Mouse (Mus musculus) intestine, postnatal 0 days (tissue): ENCODE data around the gene Sgf29. TPM values are rescaled to one million over a fixed set of nuclear protein-coding genes. Genes with fewer than 3 reads are reported as not detected.
A peak's percentile ranks its signal among the peaks of the same experiment; 100 is the strongest.
"Not testable (repeated sequence)": the region's sequence is repeated elsewhere in the genome, so short reads cannot be mapped to it uniquely, and the experiment has no call there.

Source experiments
- ATAC-seq: fragments of 200-750 bp; cut with Nextera tagmentation; 2 replicates; pipeline ENCODE4 v1.8.0; 2017; ENCODE audit warnings: mild to moderate bottlenecking, moderate TSS enrichment, moderate library complexity
- H3K27ac ChIP-seq: fragments of 300-500 bp; sonication (generic); 2 replicates; pipeline ENCODE4 v1.5.1; 2014; ENCODE audit warnings: mild to moderate bottlenecking, low read depth, low read length, moderate library complexity
- H3K27me3 ChIP-seq: fragments of 300-500 bp; sonication (generic); replicated peaks from 2 replicates; pipeline ENCODE4 v1.6.1; 2014; ENCODE audit warnings: low read length, mixed read lengths; ENCODE audit not compliant: control insufficient read depth, insufficient read depth
- H3K36me3 ChIP-seq: fragments of 300-500 bp; sonication (generic); 2 replicates; pipeline ENCODE4 v1.6.1; 2014; ENCODE audit warnings: mild to moderate bottlenecking, moderate library complexity; ENCODE audit not compliant: control insufficient read depth, insufficient read depth
- H3K4me1 ChIP-seq: fragments of 300-500 bp; sonication (generic); replicated peaks from 2 replicates; pipeline ENCODE4 v1.6.1; 2014; ENCODE audit warnings: antibody characterized with exemption, low read length, mixed read lengths; ENCODE audit not compliant: control insufficient read depth, insufficient read depth
- H3K4me2 ChIP-seq: fragments of 300-500 bp; sonication (generic); replicated peaks from 2 replicates; pipeline ENCODE4 v1.6.1; 2014; ENCODE audit warnings: low read depth, mild to moderate bottlenecking, moderate library complexity
- H3K4me3 ChIP-seq: fragments of 300-500 bp; sonication (generic); 2 replicates; pipeline ENCODE4 v1.5.1; 2014; ENCODE audit warnings: low read depth, low read length
- H3K9ac ChIP-seq: fragments of 300-500 bp; sonication (generic); 2 replicates; pipeline ENCODE4 v1.6.1; 2014; ENCODE audit warnings: mild to moderate bottlenecking, low read depth, low read length
- H3K9me3 ChIP-seq: fragments of 300-500 bp; sonication (generic); 2 replicates; pipeline ENCODE4 v1.6.1; 2016; ENCODE audit warnings: mixed run types; ENCODE audit not compliant: control insufficient read depth
- CTCF ChIP-seq: sonication (generic); IDR thresholded peaks from 2 replicates; pipeline ENCODE4 v1.5.1; 2016; ENCODE audit warnings: low read depth, mild to moderate bottlenecking, control low read depth, antibody characterized with exemption, moderate library complexity
- WGBS: fragments of 180-500 bp; shearing (Covaris S2); extraction: QIAGEN DNeasy Blood & Tissue Kit; methylation state at CpG from one replicate; pipeline ENCODE4 v1.1.7; 2014; 5-methylcytosine and 5-hydroxymethylcytosine counted together
- polyA plus RNA-seq: library from polyadenylated mRNA; unstranded; fragments of >200 nt; fragmentation: Nextera tagmentation; extraction: Ambion mirVana; gene quantifications from 2 replicates; pipeline ENCODE4 v1.2.1, GENCODE M21; 2015

Sgf29 gene
- polyA plus RNA-seq, 1 experiment from 2014 or later: 21.7 TPM

GRCm38 (mm10) chr7:126675104-126675503, 26.0 kb downstream of the Sgf29 start:
- H3K4me2 ChIP-seq: no peak overlapping the region
- no peak overlapping the region for H3K27ac ChIP-seq
- H3K4me3 ChIP-seq: no peak overlapping the region
- H3K9ac ChIP-seq: no peak overlapping the region
- TF ChIP-seq CTCF: no peak
- peaks cover 29% of the 10 kb centered on the region; the same call in 1 of the 2 replicates for H3K36me3 ChIP-seq
- no peaks in the 10 kb centered on the region for H3K9me3 ChIP-seq
- peaks cover 2% of the 10 kb centered on the region; the same call in 1 of the 2 replicates for H3K4me1 ChIP-seq
- H3K27me3 ChIP-seq: no peaks in the 10 kb centered on the region
- WGBS: 96% methylated on average over 8 of the region's 8 CpGs
- no peak for ATAC-seq

- no peak for TF ChIP-seq CTCF
- H3K9ac ChIP-seq: no peak within 1 kb of the TSS
- H3K27ac ChIP-seq: peak within 1 kb of the TSS; percentile 60
- peaks cover 22% of the 10 kb centered on the region; the same call in 1 of the 2 replicates for H3K36me3 ChIP-seq
- H3K4me1 ChIP-seq: peaks cover 2% of the 10 kb centered on the region; the same call in 1 of the 2 replicates
- H3K9me3 ChIP-seq: no peaks in the 10 kb centered on the region
- no peak within 1 kb of the TSS for H3K4me3 ChIP-seq
- WGBS: 67% methylated on average over 1 of the region's 1 CpGs
- no peaks in the 10 kb centered on the region for H3K27me3 ChIP-seq
- peak within 1 kb of the TSS; percentile 10; the same call in 1 of the 2 replicates for H3K4me2 ChIP-seq
- ATAC-seq: no peak
Observed at GRCm38 (mm10) chr7:126676207-126676606, 27.1 kb downstream of the Sgf29 start, which contains the start of gene Sult1a1. Sult1a1 (minus strand) TSS chr7:126676432.

- H3K36me3 ChIP-seq: peaks cover 17% of the 10 kb centered on the region; the same call in 1 of the 2 replicates
- no peak overlapping the region for H3K4me3 ChIP-seq
Observed at GRCm38 (mm10) chr7:126676631-126677220, 27.6 kb downstream of the Sgf29 start.

GRCm38 (mm10) chr7:126678545-126679341, 29.6 kb downstream of the Sgf29 start:
- no peak for ATAC-seq
- WGBS: 36% methylated on average over 8 of the region's 8 CpGs

More at GRCm38 (mm10) chr7:126676631-126677220, 27.6 kb downstream of the Sgf29 start:
- peaks cover 2% of the 10 kb centered on the region; the same call in 1 of the 2 replicates for H3K4me1 ChIP-seq
- no peak for ATAC-seq
- H3K9ac ChIP-seq: no peak overlapping the region
- H3K9me3 ChIP-seq: no peaks in the 10 kb centered on the region
- no peak overlapping the region for H3K4me2 ChIP-seq
- peak overlapping the region; percentile 28; the same call in 1 of the 2 replicates for H3K27ac ChIP-seq
- no peak for TF ChIP-seq CTCF
- H3K27me3 ChIP-seq: no peaks in the 10 kb centered on the region
- 71% methylated on average over 4 of the region's 4 CpGs for WGBS

GRCm38 (mm10) chr7:126679683-126680082, 30.6 kb downstream of the Sgf29 start:
- no peak overlapping the region for H3K4me2 ChIP-seq
- TF ChIP-seq CTCF: no peak
- no peak overlapping the region for H3K4me3 ChIP-seq
- H3K27me3 ChIP-seq: no peaks in the 10 kb centered on the region
- no peak overlapping the region for H3K27ac ChIP-seq
- H3K4me1 ChIP-seq: peaks cover 2% of the 10 kb centered on the region; the same call in 1 of the 2 replicates
- H3K9ac ChIP-seq: no peak overlapping the region
- ATAC-seq: no peak
- WGBS: 89% methylated on average over 5 of the region's 5 CpGs
- no peaks in the 10 kb centered on the region for H3K9me3 ChIP-seq
- H3K36me3 ChIP-seq: no peaks in the 10 kb centered on the region

More at GRCm38 (mm10) chr7:126678545-126679341, 29.6 kb downstream of the Sgf29 start:
- no peaks in the 10 kb centered on the region for H3K9me3 ChIP-seq
- no peak overlapping the region for H3K9ac ChIP-seq
- TF ChIP-seq CTCF: peak; percentile 22; the same call in 1 of the 2 replicates
- no peak overlapping the region for H3K27ac ChIP-seq
- H3K4me2 ChIP-seq: no peak overlapping the region
- H3K4me3 ChIP-seq: no peak overlapping the region
- H3K27me3 ChIP-seq: no peaks in the 10 kb centered on the region
- no peaks in the 10 kb centered on the region for H3K36me3 ChIP-seq
- H3K4me1 ChIP-seq: peaks cover 2% of the 10 kb centered on the region; the same call in 1 of the 2 replicates

GRCm38 (mm10) chr7:126681221-126681620, 32.1 kb downstream of the Sgf29 start:
- Histone ChIP-seq H3K4me1 (peaks cover 2% of the 10 kb centered on the region; the same call in 1 of the 2 replicates), H3K4me2 (no peak overlapping the region), H3K9me3 (no peaks in the 10 kb centered on the region), H3K9ac (no peak overlapping the region), H3K27me3 (no peaks in the 10 kb centered on the region), H3K4me3 (no peak overlapping the region), H3K27ac (no peak overlapping the region), H3K36me3 (no peaks in the 10 kb centered on the region)
- 0 out of 2 replicates have a peak, but pooled peaks have one; percentile 14 for TF ChIP-seq CTCF
- ATAC-seq: peak; percentile 77
- 44% methylated on average over 5 of the region's 5 CpGs for WGBS

GRCm38 (mm10) chr7:126688156-126688555, 39.0 kb downstream of the Sgf29 start:
- not testable (repeated sequence) for H3K4me1 ChIP-seq, H3K9me3 ChIP-seq, H3K4me3 ChIP-seq, ATAC-seq, H3K27me3 ChIP-seq, H3K27ac ChIP-seq, H3K9ac ChIP-seq, H3K4me2 ChIP-seq
- WGBS: 62% methylated on average over 4 of the region's 4 CpGs
- H3K36me3 ChIP-seq: peaks cover 20% of the 10 kb centered on the region
